Mouse (Mus musculus) T-cell, adult 2 months (primary cell): ENCODE results near the gene Olfr808.

Experiments
- DNase-seq: peaks from one replicate; pipeline ENCODE4 v3.0.0; 2022; ENCODE audit warnings: low spot score

The Olfr808 gene

GRCm38 (mm10) chr10:129765182-129765581, at the start of gene Olfr808:
Gene Olfr808 (plus strand): TSS chr10:129765482.
- no peak for DNase-seq

- DNase-seq = no peak
These were observed 36.0 kb upstream of the Olfr808 start, which contains the start of gene Olfr805 for GRCm38 (mm10) chr10:129729275-129729674. Gene Olfr805 (minus strand): TSS chr10:129729375.

DNA sequence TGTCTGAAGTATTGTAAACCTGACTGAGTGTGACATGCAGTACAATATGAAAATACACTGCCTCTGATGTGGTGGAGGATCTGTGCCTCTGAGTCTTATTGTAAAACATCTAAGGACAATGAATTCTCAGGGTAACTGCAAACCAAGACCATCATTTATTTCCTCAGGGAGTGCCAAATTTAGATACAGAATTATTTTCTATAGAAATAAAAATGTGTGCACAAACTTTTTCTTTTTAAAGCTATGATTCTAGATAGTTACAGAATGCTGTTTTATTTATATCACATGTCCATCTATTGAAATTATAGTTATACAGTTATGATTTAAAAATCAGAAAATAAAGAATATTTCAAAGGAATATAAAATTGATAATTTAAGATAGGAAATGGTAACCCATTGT, 23.5 kb upstream of the Olfr808 start, which contains the start of gene Olfr806:
Olfr806 (minus strand) TSS at position 101 of the 400 bp plus-strand sequence.
- DNase-seq = no peak

DNA sequence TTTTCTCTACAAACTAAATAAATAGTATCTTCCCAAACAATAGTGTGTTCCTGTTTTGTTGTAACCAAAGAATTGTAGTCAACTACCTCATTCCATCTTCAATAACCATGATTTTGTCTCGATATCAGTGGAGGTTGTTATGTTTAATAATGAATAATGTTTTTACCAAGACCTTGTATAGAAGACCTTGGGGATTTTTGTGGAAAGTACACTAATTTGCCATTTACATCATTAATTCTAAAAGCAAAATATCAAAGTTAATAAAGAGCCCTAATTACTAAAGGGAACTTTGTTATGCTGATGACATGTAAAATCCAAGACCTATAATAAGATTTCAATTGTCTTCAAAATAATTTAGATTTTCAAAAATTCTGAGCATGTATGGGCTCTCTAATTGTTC, 7.6 kb upstream of the Olfr808 start, which contains the start of gene Olfr807:
Olfr807 (minus strand) TSS at position 101 of the 400 bp plus-strand sequence.
- DNase-seq = no peak

GRCm38 (mm10) chr10:129774338-129774737, 9.1 kb downstream of the Olfr808 start, which contains the start of gene Olfr809:
Gene Olfr809 (plus strand): TSS chr10:129774638.
- DNase-seq = no peak

DNA sequence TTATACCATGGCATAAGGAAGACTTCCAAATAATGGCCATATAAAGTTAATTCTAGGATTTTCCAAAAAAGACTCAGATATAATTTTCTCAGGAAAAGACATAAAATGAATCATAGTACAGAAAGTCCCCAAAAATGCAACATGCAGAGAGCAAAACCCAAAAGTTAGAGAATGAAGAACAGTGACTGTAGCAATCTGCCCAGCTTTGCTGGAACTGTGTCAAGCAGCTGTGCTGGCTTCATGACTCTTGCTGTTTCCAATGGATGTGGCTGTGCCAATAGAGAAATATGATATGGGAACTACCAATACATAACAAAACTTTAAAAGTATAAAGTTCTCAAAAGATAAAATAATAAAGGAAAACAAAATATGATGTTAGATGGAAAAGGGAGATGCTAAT, 12.8 kb downstream of the Olfr808 start:
- DNase-seq = no peak

GRCm38 (mm10) chr10:129794817-129795216, 29.5 kb downstream of the Olfr808 start, which contains the start of gene Olfr810:
Gene Olfr810 (minus strand): TSS chr10:129794917.
- no peak for DNase-seq

GRCm38 (mm10) chr10:129804296-129804695, 39.0 kb downstream of the Olfr808 start, which contains the start of gene Olfr811:
Gene Olfr811 (minus strand): TSS chr10:129804396.
- DNase-seq = no peak
